Mouse (Mus musculus) ES-CJ7 (cell line): ENCODE data around the gene Zmynd8.

Experiments
- DNase-seq: peaks from one replicate; pipeline ENCODE4 v3.0.0; 2011; ENCODE audit warnings: low read depth, low spot score

Zmynd8 gene

GRCm38 (mm10) chr2:165858453-165859384, 40.1 kb downstream of the Zmynd8 start:
- DNase-seq, result peak; percentile 51

GRCm38 (mm10) chr2:165857841-165858426, 40.9 kb downstream of the Zmynd8 start:
- DNase-seq, result peak; percentile 60

GRCm38 (mm10) chr2:165857395-165857831, 41.4 kb downstream of the Zmynd8 start:
- peak; percentile 91 for DNase-seq

DNA sequence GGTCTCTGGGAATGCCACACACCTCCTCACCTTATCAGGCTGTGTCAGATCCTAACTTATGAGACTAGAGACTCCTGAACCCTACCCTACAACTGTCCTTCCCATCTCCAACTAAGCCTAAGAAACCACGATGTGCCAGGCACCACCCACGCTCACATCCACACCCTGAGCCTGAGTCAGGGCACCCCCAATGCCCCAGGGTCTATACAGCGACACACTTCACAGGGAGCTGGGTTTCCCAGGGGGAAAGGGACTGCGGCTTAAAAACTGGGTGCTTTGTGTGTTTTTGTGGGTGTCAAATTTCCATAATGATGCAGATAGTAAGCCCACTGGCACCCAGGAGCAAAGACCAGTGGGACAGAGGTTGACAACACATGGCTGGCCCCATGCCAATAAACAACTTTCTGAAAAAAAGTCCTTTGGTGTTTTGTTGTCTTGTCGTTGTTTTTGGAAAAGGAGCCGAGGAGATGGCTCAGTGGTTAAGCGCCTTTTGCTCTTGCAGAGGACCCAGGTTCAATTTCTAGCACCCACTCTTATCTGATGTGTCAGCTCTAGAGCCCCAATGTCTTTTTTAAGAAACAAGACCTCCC, 42.1 kb downstream of the Zmynd8 start:
- DNase-seq, result no peak

DNA sequence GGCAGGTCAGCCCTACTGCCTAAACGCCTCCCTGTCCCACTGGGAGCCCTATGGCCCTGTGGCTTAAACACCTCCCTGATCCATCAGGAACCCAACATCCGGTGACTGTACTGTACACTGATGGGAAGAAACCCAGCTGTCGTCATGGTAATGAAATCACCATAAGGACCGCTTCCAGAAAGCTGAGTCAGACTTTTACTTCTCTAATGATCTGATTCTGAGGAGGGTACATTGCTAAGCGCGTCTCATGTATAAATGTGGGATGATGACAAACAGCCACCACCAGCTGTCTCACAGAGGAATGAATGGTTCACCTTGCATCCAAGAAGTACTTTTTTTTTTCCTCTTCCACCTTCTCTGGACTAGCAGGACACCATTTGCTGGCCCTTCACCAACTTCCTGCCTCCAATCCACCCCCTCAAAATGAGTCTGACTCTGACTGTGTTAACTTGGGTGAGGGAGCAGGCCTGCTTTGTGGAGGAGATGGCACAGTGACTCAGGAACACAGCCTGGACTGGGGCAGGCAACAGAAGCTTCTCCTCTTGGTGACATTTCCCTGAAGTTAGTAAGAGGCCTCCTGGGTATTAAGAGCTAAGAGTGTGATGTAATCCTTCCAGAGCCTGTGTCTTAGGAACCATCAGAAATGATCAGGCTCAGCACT, 43.0 kb downstream of the Zmynd8 start:
- no peak for DNase-seq

DNA sequence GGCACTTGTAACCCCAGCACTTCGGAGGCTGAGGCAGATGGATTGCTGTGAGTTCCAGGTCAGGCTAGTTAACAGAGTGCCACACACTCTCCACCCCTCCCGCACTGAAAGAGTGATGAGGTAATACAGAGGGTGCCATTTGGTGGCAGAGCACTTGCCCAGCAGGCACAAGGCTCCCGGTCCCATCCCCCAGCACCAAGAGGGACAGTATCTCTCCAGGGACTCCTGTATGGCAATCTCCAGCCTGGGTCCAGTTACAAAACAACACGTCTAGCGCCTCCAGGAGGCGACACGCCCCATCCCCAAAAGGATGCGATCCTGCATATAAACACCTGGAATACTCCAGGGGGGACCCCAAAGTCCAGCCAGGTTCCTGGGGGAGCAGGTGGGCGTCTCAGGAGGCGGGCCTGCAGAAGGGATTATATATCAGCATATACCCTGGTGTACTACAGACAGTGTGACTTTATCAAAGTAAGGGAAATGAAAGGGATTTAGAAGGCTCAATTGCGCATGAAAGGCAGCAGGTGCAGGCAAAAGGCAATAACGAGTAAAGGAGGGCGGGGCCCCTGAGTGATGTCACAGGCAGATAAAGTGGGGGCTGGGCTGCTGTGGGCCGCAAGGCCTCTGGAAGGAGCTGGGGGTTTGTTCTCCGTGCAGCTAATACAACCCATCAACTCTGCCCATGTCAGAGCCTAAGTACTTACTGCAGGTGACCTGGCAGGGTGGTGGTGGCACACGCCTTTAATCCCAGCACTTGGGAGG, 44.4 kb downstream of the Zmynd8 start:
- DNase-seq, result peak; percentile 48

GRCm38 (mm10) chr2:165852896-165853633, 45.8 kb downstream of the Zmynd8 start:
- DNase-seq, result peak; percentile 70

DNA sequence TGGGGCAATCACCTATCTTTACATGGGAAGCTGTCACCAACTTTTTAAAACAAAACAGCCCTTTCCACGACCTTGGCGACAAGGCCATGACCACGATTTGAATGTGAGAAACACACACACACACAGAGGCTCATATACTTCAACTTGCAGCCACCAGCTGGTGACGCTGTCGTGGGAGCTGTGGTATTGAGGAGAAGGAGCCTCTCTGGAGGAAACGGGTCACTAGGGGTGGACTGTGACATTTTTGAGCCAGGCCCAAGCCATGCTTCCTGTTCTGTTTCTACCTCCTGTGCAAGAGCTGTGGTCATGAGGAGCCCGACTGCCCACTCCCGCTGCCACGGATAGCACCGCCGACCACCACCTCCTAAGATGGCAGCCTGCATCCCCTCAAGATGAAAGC, 46.4 kb downstream of the Zmynd8 start:
- DNase-seq, result no peak

- no peak for DNase-seq
Observed at GRCm38 (mm10) chr2:165851811-165852415, 46.9 kb downstream of the Zmynd8 start.

- DNase-seq, result no peak
Observed at GRCm38 (mm10) chr2:165850826-165851225, 48.0 kb downstream of the Zmynd8 start.

- DNase-seq, result no peak
Observed at GRCm38 (mm10) chr2:165849129-165849528, 49.7 kb downstream of the Zmynd8 start.

DNA sequence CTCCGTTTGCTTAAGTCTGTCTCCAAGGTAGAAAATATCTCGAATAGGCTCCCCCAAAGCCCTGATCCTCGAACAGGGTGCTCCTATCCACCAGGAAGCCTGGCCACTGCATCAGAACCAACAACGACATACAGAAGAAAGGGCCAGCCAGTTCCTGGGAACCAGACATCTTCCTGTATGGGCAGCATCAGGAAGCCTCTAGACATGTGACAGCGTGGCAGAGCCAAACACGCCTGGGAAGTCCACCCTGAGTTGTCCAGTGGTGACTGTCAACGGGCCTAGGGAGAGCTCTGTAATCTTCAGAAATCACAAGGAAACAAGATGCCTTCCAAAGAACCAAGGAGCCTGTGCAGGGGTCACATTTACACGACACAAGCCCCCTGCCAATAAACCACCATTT, 52.0 kb downstream of the Zmynd8 start:
- no peak for DNase-seq

GRCm38 (mm10) chr2:165845490-165845889, 53.3 kb downstream of the Zmynd8 start:
- DNase-seq, result no peak

- DNase-seq, result no peak
Observed at GRCm38 (mm10) chr2:165843350-165843749, 55.5 kb downstream of the Zmynd8 start.

DNA sequence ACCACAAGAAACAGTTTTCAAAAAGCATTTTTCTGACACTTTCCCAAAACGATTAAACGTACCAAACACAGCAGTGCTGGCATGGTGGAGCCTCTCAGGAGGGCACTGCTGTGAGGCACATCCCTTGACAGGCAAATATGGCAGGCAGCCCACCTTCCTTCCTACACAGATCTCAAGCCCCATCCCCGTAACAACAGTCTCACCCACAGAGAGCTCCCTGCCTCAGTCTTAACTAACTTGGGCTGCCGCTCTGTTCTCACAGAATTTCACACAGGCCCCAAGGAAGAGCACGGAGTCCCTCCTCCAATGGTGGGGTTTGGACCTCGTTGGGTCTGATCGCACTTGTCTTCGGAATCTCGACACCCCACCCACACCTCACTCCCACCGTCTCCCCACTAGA, 56.6 kb downstream of the Zmynd8 start:
- no peak for DNase-seq

- DNase-seq, result no peak
Observed at GRCm38 (mm10) chr2:165841805-165842204, 57.0 kb downstream of the Zmynd8 start.

GRCm38 (mm10) chr2:165840852-165841251, 58.0 kb downstream of the Zmynd8 start:
- no peak for DNase-seq

- DNase-seq, result no peak
Observed at GRCm38 (mm10) chr2:165839317-165839652, 59.5 kb downstream of the Zmynd8 start.

GRCm38 (mm10) chr2:165838606-165839316, 60.1 kb downstream of the Zmynd8 start:
- no peak for DNase-seq

GRCm38 (mm10) chr2:165834601-165835000, 64.2 kb downstream of the Zmynd8 start:
- no peak for DNase-seq
